ENCODE assay signal across 11 mouse cellular contexts in genomic region chr10:60289216-60289615, GRCm38 (mm10). TPM values are rescaled to one million over a fixed set of nuclear protein-coding genes. Genes with fewer than 3 reads are reported as not detected.
DNase-seq lines count a peak whose midpoint lies in the region; ATAC-seq and TF ChIP-seq lines count a peak whose summit lies in the region.
"Had no signal": no experiment of that assay in that cellular context is flagged by ENCODE, and none has a peak within 500 bp of the region (broad histone marks: within the 10 kb centered on the region; RNA-seq: fewer than 3 reads in every experiment).

No protein-coding gene starts in this region.

- TF ChIP-seq CTCF in CH12.LX (conservative IDR thresholded peaks at IDR 0.05 in 1 of 2, IDR thresholded peaks at IDR 0.05 in 1 of 2; ENCODE audit: low read depth in 2 of 2, low read length in 2 of 2) = no peak

- no peak overlapping the region for H3K4me3 ChIP-seq in heart, embryonic 13.5 days
- H3K4me3 ChIP-seq in CH12.LX (replicated peaks in 1 of 3; ENCODE audit: low read depth in 2 of 3, low read length in 2 of 3, poor library complexity in 1 of 3) = no peak overlapping the region
- no peak overlapping the region for H3K4me3 ChIP-seq in liver, embryonic 13.5 days (replicated peaks)
- H3K4me3 ChIP-seq: forebrain, embryonic 13.5 days; hindbrain, embryonic 15.5 days; limb, embryonic 12.5 days had no signal

- no peak for ATAC-seq in heart, embryonic 13.5 days (ENCODE audit: extremely low read depth, insufficient number of reproducible peaks, low FRiP score, low TSS enrichment)
- peak; percentile 42; the same call in 1 of the 2 replicates for ATAC-seq in liver, embryonic 13.5 days (ENCODE audit: low read depth)
- ATAC-seq in megakaryocyte-erythroid progenitor cell, adult 5-6 weeks (replicated peaks; ENCODE audit: low FRiP score, low TSS enrichment, poor library complexity, severe bottlenecking) = peak; percentile 44; the same call in 1 of the 2 replicates
- ATAC-seq: forebrain, embryonic 13.5 days had no signal

- no peak for TF ChIP-seq EP300 in CH12.LX (IDR thresholded peaks at IDR 0.05; ENCODE audit: low read length)

- no peak for TF ChIP-seq RAD21 in CH12.LX (IDR thresholded peaks at IDR 0.05; ENCODE audit: low read depth, low read length)

- no peaks in the 10 kb centered on the region for H3K27me3 ChIP-seq in heart, embryonic 13.5 days (replicated peaks)
- H3K27me3 ChIP-seq in CH12.LX (replicated peaks) = no peaks in the 10 kb centered on the region
- no peaks in the 10 kb centered on the region for H3K27me3 ChIP-seq in liver, embryonic 13.5 days
- H3K27me3 ChIP-seq: forebrain, embryonic 13.5 days; hindbrain, embryonic 15.5 days; limb, embryonic 12.5 days had no signal

- 61% methylated on average over 8 of the region's 8 CpGs for WGBS in heart, embryonic 13.5 days
- WGBS in liver, embryonic 13.5 days (ENCODE audit: insufficient replicate concordance) = 23% methylated on average over 8 of the region's 8 CpGs

- no peak for DNase-seq in heart, adult 8-10 months (ENCODE audit: low spot score)
- DNase-seq in CH12.LX (ENCODE audit: extremely low read depth) = peak; percentile 61
- no peak for DNase-seq in liver, embryonic 13.5 days
- no peak for DNase-seq in adipocyte (ENCODE audit: low spot score)
- DNase-seq in cerebellum, adult 8-10 months = no peak
- DNase-seq in Muller cell, postnatal 12 days (ENCODE audit: inconsistent ontology term) = no peak

- in situ Hi-C loops in CH12.LX (cut with MboI; ENCODE audit: low pct_ligation_motif_present, low pct_unique_long_range_greater_than_20kb, low sequenced_read_pairs) = loop anchor here (5.0 kb wide), 1 partner anchor 37 kb away; no protein-coding TSS in a partner anchor

- peaks cover 83% of the 10 kb centered on the region for H3K79me2 ChIP-seq in CH12.LX (replicated peaks; ENCODE audit: control insufficient read depth, extremely low read depth, insufficient read depth, poor library complexity, severe bottlenecking)

- peaks cover 70% of the 10 kb centered on the region for H3K4me1 ChIP-seq in heart, embryonic 13.5 days
- peaks cover 54 to 83% of the 10 kb centered on the region in 2 experiments for H3K4me1 ChIP-seq in CH12.LX (ENCODE audit: control insufficient read depth in 1 of 2, insufficient read depth in 2 of 2)
- peaks cover 78% of the 10 kb centered on the region for H3K4me1 ChIP-seq in liver, embryonic 13.5 days (replicated peaks)

- H3K27ac ChIP-seq in heart, embryonic 13.5 days (replicated peaks) = 0 out of 2 replicates have a peak overlapping the region, but pooled peaks have one; percentile 8
- peak overlapping the region; percentile 51 for H3K27ac ChIP-seq in CH12.LX (ENCODE audit: insufficient read depth, low read depth)
- H3K27ac ChIP-seq in liver, embryonic 13.5 days = peak overlapping the region; percentile 63
- H3K27ac ChIP-seq: forebrain, embryonic 13.5 days; hindbrain, embryonic 15.5 days had no signal

- no peak overlapping the region; the same call in 1 of the 2 replicates for H3K9ac ChIP-seq in heart, embryonic 13.5 days
- peak overlapping the region; percentile 8; the same call in 1 of the 2 replicates for H3K9ac ChIP-seq in CH12.LX (ENCODE audit: insufficient read depth, low read depth)
- peak overlapping the region; percentile 31; the same call in 1 of the 2 replicates for H3K9ac ChIP-seq in liver, embryonic 13.5 days
- H3K9ac ChIP-seq: forebrain, embryonic 13.5 days; hindbrain, embryonic 15.5 days; limb, embryonic 12.5 days had no signal

- H3K36me3 ChIP-seq in heart, embryonic 13.5 days = peaks cover 36% of the 10 kb centered on the region
- peaks cover 32 to 54% of the 10 kb centered on the region in 2 experiments for H3K36me3 ChIP-seq in CH12.LX (replicated peaks in 1 of 2; ENCODE audit: control insufficient read depth in 1 of 2, insufficient read depth in 1 of 2, low read length in 1 of 2)
- peaks cover 33% of the 10 kb centered on the region for H3K36me3 ChIP-seq in liver, embryonic 13.5 days

- H3K4me2 ChIP-seq in heart, embryonic 13.5 days = no peak overlapping the region
- H3K4me2 ChIP-seq in CH12.LX (ENCODE audit: insufficient read depth, low read depth, poor library complexity, severe bottlenecking) = peak overlapping the region; percentile 75
- peak overlapping the region; percentile 48 for H3K4me2 ChIP-seq in liver, embryonic 13.5 days
- H3K4me2 ChIP-seq: forebrain, embryonic 13.5 days; hindbrain, embryonic 15.5 days; limb, embryonic 12.5 days had no signal

- H3K9me3 ChIP-seq in heart, embryonic 13.5 days = no peaks in the 10 kb centered on the region
- no peaks in the 10 kb centered on the region for H3K9me3 ChIP-seq in CH12.LX (replicated peaks; ENCODE audit: low read length)
- H3K9me3 ChIP-seq in liver, embryonic 13.5 days (replicated peaks) = no peaks in the 10 kb centered on the region
- H3K9me3 ChIP-seq: forebrain, embryonic 13.5 days; hindbrain, embryonic 15.5 days; limb, embryonic 12.5 days had no signal

- TF ChIP-seq POLR2A in CH12.LX (IDR thresholded peaks at IDR 0.05; ENCODE audit: low read depth, low read length) = no peak

- dilution Hi-C loops in CH12.LX (cut with MboI; ENCODE audit: extremely low pct_ligation_motif_present, extremely low pct_unique_long_range_greater_than_20kb, low sequenced_read_pairs) = no loop called here

TF ChIP-seq in CH12.LX, 34 proteins besides CTCF, POLR2A, EP300 and RAD21:
- no peak for TF ChIP-seq POLR2AphosphoS2 (IDR thresholded peaks at IDR 0.05; ENCODE audit: low read depth, low read length)
- no peak for TF ChIP-seq USF1 (IDR thresholded peaks at IDR 0.05; ENCODE audit: low read depth, low read length)
- TF ChIP-seq KAT2A (IDR thresholded peaks at IDR 0.05; ENCODE audit: insufficient replicate concordance, low read length) = no peak
- no peak for TF ChIP-seq E2F4 (IDR thresholded peaks at IDR 0.05; ENCODE audit: insufficient replicate concordance, low read depth, low read length)
- no peak for TF ChIP-seq ZC3H11A (IDR thresholded peaks at IDR 0.05; ENCODE audit: low read depth, low read length)
- TF ChIP-seq ETS1 (conservative IDR thresholded peaks at IDR 0.05; ENCODE audit: low read depth, low read length) = no peak
- TF ChIP-seq MAFK (IDR thresholded peaks at IDR 0.05; ENCODE audit: insufficient replicate concordance, low read length) = no peak
- TF ChIP-seq PAX5 (IDR thresholded peaks at IDR 0.05; ENCODE audit: low read length) = no peak
- no peak for TF ChIP-seq TCF12 (IDR thresholded peaks at IDR 0.05; ENCODE audit: low read depth, low read length)
TF ChIP-seq in CH12.LX: peak in this region for 0.

RNA-seq across cellular contexts. Expression of gene Psap, which starts 11.8 kb away (rescaled TPM):
- 95.7 and 102 TPM in 2 replicates for polyA plus RNA-seq in heart, embryonic 13.5 days (2015; fragmentation: Nextera tagmentation; extraction: Ambion mirVana)
- 1,000 to 10,000 TPM; 1,268 to 1,360 (median 1,315) TPM for total RNA-seq in heart, adult 8-10 months (2022)
- total RNA-seq in CH12.LX (2012; rRNA removed) (300 and 318 TPM in 2 replicates), CH12.LX (2014; rRNA removed) (223 and 251 TPM in 2 replicates)
- polyA plus RNA-seq in CH12.LX (2012; ENCODE audit: insufficient read length, low read depth) = 465 and 470 TPM in 2 replicates
- 52.6 and 54.5 TPM in 2 replicates for polyA plus RNA-seq in liver, embryonic 13.5 days (2015; fragmentation: Nextera tagmentation; extraction: Ambion mirVana)
- total RNA-seq in megakaryocyte-erythroid progenitor cell, adult 5-6 weeks (2014; fragmentation: Nextera tagmentation) = 82.8 and 89.3 TPM in 2 replicates
- 84.3 and 86.1 TPM in 2 replicates for total RNA-seq in megakaryocyte-erythroid progenitor cell, adult 5-6 weeks (2017)

RNA-seq across cellular contexts. Expression of gene Vsir, which starts 57.4 kb away (rescaled TPM):
- polyA plus RNA-seq in heart, embryonic 13.5 days (2015; fragmentation: Nextera tagmentation; extraction: Ambion mirVana) = 2.4 and 3.2 TPM in 2 replicates
- total RNA-seq in heart, adult 8-10 months (2022) = 10 to 100 TPM; 11.2 to 19.9 (median 15.0) TPM
- total RNA-seq in CH12.LX (2012; rRNA removed) (9.5 and 10.5 TPM in 2 replicates), CH12.LX (2014; rRNA removed) (5.5 and 6.3 TPM in 2 replicates)
- 3.6 and 4.7 TPM in 2 replicates for polyA plus RNA-seq in CH12.LX (2012; ENCODE audit: insufficient read length, low read depth)
- 3.7 and 4.9 TPM in 2 replicates for polyA plus RNA-seq in liver, embryonic 13.5 days (2015; fragmentation: Nextera tagmentation; extraction: Ambion mirVana)
- total RNA-seq in megakaryocyte-erythroid progenitor cell, adult 5-6 weeks (2014; fragmentation: Nextera tagmentation) = 4.1 and 4.7 TPM in 2 replicates
- 3.3 and 4.7 TPM in 2 replicates for total RNA-seq in megakaryocyte-erythroid progenitor cell, adult 5-6 weeks (2017)

Comparison
In these comparisons a context has a peak if more than half of its experiments do, and no peak if none do; other contexts are left out.
1. H3K27ac ChIP-seq: peak in every context shown above with its lines; median percentile 63 in liver, embryonic 13.5 days; 51 in CH12.LX; 8 in heart, embryonic 13.5 days.